Mouse (Mus musculus) megakaryocyte-erythroid progenitor cell, adult 5 weeks (primary cell): Measurements from ENCODE around the gene Mad2l2. TPM values are rescaled to one million over a fixed set of nuclear protein-coding genes. Genes with fewer than 3 reads are reported as not detected.

Source experiments
- polyA plus RNA-seq: library from polyadenylated mRNA; stranded (reverse); fragments of >175 nt; gene quantifications from 2 replicates; pipeline ENCODE4 v1.2.3, GENCODE M21; 2012

The Mad2l2 gene
- polyA plus RNA-seq, result 22.5 and 23.9 TPM in 2 replicates

GRCm38 (mm10) chr4:148130133-148130532 lies at the start of gene Mad2l2:
Gene Mad2l2, plus strand, starts transcription at chr4:148130384.

DNA sequence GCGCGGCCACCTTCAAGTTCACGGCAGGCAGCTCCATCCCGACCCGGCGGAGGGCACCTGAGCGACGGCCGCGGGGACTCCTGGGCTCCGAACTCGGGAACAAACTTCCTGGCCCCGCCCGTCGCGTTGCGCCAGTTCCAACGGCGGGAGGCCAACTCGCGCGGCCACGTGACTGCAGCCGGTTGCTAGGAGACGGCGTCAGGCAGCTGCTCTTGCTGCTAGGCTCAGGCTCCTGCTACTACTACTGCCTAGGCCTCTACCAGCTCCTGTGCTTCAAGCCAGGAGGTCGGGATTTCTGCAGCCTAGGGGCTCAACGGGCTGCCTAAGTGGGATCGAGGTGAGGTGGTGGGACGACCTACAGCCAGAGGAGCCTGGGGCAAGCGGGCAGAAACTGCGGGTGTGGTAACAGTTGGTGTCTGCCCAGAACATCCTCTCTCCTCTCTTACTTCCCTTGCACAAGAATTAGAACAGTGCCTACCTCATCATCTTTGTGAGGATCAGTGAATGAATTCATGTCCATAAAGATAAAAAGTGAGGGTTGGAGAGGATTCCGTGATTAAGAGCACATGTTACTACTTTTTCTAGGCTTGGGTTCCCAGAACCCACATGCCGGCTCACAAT lies 42.2 kb upstream of the Mad2l2 start, which contains the start of gene Agtrap:
Gene Agtrap, minus strand, starts transcription at position 125 of the 621 bp plus-strand sequence.

DNA sequence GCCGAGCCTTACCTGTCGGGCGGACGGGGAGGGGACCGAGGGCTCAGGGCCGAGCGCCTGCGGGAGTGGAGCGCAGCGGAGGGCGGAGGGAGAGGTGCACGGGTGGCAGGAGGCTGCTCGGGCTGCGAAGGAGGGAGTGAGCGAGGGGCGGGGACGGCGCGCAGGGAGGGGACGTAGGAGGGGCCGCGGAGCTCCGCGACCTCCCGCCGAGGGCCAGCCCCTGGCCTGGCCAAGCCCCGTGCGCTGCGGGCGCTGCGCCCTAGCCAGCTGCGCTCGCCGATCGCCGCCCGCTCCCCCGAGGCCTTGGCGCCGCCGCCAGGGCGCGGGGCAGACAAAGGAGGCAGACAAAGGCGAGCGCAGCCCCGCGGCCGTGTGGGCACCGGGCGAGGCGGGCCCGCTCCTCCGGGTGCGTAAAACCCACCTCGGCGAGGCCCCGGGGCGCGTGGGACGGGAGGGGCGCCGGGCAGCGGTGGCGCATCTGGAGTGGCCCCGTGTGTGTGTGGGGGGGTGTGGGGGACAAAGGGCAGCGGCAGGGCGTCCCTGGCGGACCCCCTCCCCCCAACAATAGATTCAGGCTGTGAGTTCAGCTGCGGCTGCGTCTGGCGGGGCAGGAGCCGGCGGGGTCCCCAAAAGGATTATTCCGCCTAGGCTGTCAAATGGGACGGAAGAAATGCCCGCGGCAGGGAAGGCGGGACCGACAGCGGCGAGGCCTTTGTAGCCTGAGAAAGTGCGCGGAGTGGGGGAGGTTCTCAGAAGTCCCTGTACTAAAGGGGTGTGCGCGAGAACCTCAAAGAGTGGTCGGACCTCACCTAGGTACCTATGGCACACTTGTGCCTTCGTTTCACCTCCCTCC lies 603 bp downstream of the Mad2l2 start, which contains the start of gene Draxin:
Gene Draxin, minus strand, starts transcription at position 138 of the 853 bp plus-strand sequence.

GRCm38 (mm10) chr4:148151267-148152168 lies 21.3 kb downstream of the Mad2l2 start, which contains the start of gene Fbxo6:
Gene Fbxo6, minus strand, starts transcription at chr4:148152140.

GRCm38 (mm10) chr4:148160436-148161390 lies 30.5 kb downstream of the Mad2l2 start, which contains the start of the genes Fbxo44 and Fbxo2:
Gene Fbxo44, minus strand, starts transcription at chr4:148160482.
Gene Fbxo2, plus strand, starts transcription at chr4:148160621.

Other genes with a start within 250 kb of the Mad2l2 start
- gene Mfn2, start 225.7 kb upstream of the Mad2l2 start, polyA plus RNA-seq, result 23.8 and 25.0 TPM in 2 replicates
- gene Plod1, start 193.6 kb upstream of the Mad2l2 start, polyA plus RNA-seq, result 7.7 and 10.8 TPM in 2 replicates
- gene 2510039O18Rik, start 189.5 kb upstream of the Mad2l2 start, polyA plus RNA-seq, result 106 and 121 TPM in 2 replicates
- gene Nppb, start 144.6 kb upstream of the Mad2l2 start, polyA plus RNA-seq, result not detected in 2 replicates
- not detected in 2 replicates for gene Nppa, start 129.7 kb upstream of the Mad2l2 start, polyA plus RNA-seq
- 2.4 and 3.4 TPM in 2 replicates for gene Clcn6, start 91.6 kb upstream of the Mad2l2 start, polyA plus RNA-seq
- 6.8 and 8.6 TPM in 2 replicates for gene Mthfr, start 91.3 kb upstream of the Mad2l2 start, polyA plus RNA-seq
- gene Agtrap, start 42.4 kb upstream of the Mad2l2 start, polyA plus RNA-seq, result 14.0 and 17.8 TPM in 2 replicates
- 0.04 and 0.10 TPM in 2 replicates for gene Draxin, start 314 bp downstream of the Mad2l2 start, polyA plus RNA-seq
- 18.9 and 19.8 TPM in 2 replicates for gene Fbxo6, start 21.8 kb downstream of the Mad2l2 start, polyA plus RNA-seq
- 4.3 and 6.0 TPM in 2 replicates for gene Fbxo44, start 30.1 kb downstream of the Mad2l2 start, polyA plus RNA-seq
- 0.13 and 0.15 TPM in 2 replicates for gene Fbxo2, start 30.2 kb downstream of the Mad2l2 start, polyA plus RNA-seq
- gene Disp3, start 157.6 kb downstream of the Mad2l2 start, polyA plus RNA-seq, result not detected in 2 replicates